Mouse (Mus musculus) limb, embryonic 13.5 days (tissue): ENCODE data around the gene A630023A22Rik. TPM values are rescaled to one million over a fixed set of nuclear protein-coding genes. Genes with fewer than 3 reads are reported as not detected.

Experiments used
- ATAC-seq: fragments of 200-750 bp; cut with Nextera tagmentation; 2 replicates; pipeline ENCODE4 v1.8.0; 2017; ENCODE audit warnings: low read depth, moderate number of reproducible peaks, moderate TSS enrichment; ENCODE audit not compliant: low FRiP score
- H3K27ac ChIP-seq: fragments of 300-500 bp; sonication (generic); 2 replicates; pipeline ENCODE4 v1.5.1; 2015; ENCODE audit warnings: inconsistent platforms, mild to moderate bottlenecking, moderate library complexity
- H3K27me3 ChIP-seq: fragments of 300-500 bp; sonication (generic); 2 replicates; pipeline ENCODE4 v1.6.1; 2015; ENCODE audit warnings: mild to moderate bottlenecking, inconsistent platforms
- H3K36me3 ChIP-seq: fragments of 300-500 bp; sonication (generic); 2 replicates; pipeline ENCODE4 v1.6.1; 2015; ENCODE audit warnings: inconsistent platforms, mild to moderate bottlenecking, moderate library complexity
- H3K4me1 ChIP-seq: fragments of 300-500 bp; sonication (generic); 2 replicates; pipeline ENCODE4 v1.6.1; 2015; ENCODE audit warnings: inconsistent platforms
- H3K4me2 ChIP-seq: fragments of 300-500 bp; sonication (generic); replicated peaks from 2 replicates; pipeline ENCODE4 v1.6.1; 2015; ENCODE audit warnings: inconsistent platforms, mild to moderate bottlenecking, moderate library complexity
- H3K4me3 ChIP-seq: fragments of 300-500 bp; sonication (generic); 2 replicates; pipeline ENCODE4 v1.5.1; 2015; ENCODE audit warnings: moderate library complexity, mild to moderate bottlenecking, inconsistent platforms
- H3K9ac ChIP-seq: fragments of 300-500 bp; sonication (generic); 2 replicates; pipeline ENCODE4 v1.6.1; 2015; ENCODE audit warnings: mild to moderate bottlenecking, inconsistent platforms
- H3K9me3 ChIP-seq: fragments of 300-500 bp; sonication (generic); 2 replicates; pipeline ENCODE4 v1.6.1; 2016; ENCODE audit warnings: inconsistent platforms
- WGBS: fragments of 180-500 bp; shearing (Covaris S2); methylation state at CpG from one replicate; pipeline ENCODE4 v1.1.7; 2015; 5-methylcytosine and 5-hydroxymethylcytosine counted together
- polyA plus RNA-seq: library from polyadenylated mRNA; unstranded; fragments of >200 nt; fragmentation: Nextera tagmentation; extraction: Ambion mirVana; gene quantifications from 2 replicates; pipeline ENCODE4 v1.2.1, GENCODE M21; 2015

The A630023A22Rik gene
- polyA plus RNA-seq, 1 experiment from 2014 or later, result 0.13 TPM

- no peaks in the 10 kb centered on the region for H3K4me1 ChIP-seq
- H3K9ac ChIP-seq, result no peak overlapping the region
- no peak for ATAC-seq
- no peaks in the 10 kb centered on the region for H3K36me3 ChIP-seq
- no peaks in the 10 kb centered on the region for H3K9me3 ChIP-seq
- H3K27me3 ChIP-seq, result no peaks in the 10 kb centered on the region
- 82% methylated on average over 4 of the region's 4 CpGs for WGBS
- no peak overlapping the region for H3K4me3 ChIP-seq
- H3K27ac ChIP-seq, result no peak overlapping the region
- H3K4me2 ChIP-seq, result no peak overlapping the region
These were observed 11.8 kb upstream of the A630023A22Rik start for GRCm38 (mm10) chr14:34114311-34114710.

GRCm38 (mm10) chr14:34107594-34107993, 5.0 kb upstream of the A630023A22Rik start:
- no peak overlapping the region for H3K4me3 ChIP-seq
- H3K4me1 ChIP-seq, result peaks cover 15% of the 10 kb centered on the region
- 81% methylated on average over 4 of the region's 4 CpGs for WGBS
- H3K36me3 ChIP-seq, result no peaks in the 10 kb centered on the region
- H3K27me3 ChIP-seq, result no peaks in the 10 kb centered on the region
- no peaks in the 10 kb centered on the region for H3K9me3 ChIP-seq
- ATAC-seq, result no peak
- no peak overlapping the region for H3K4me2 ChIP-seq
- H3K9ac ChIP-seq, result no peak overlapping the region
- no peak overlapping the region for H3K27ac ChIP-seq

GRCm38 (mm10) chr14:34106389-34107062, 4.0 kb upstream of the A630023A22Rik start:
- H3K27me3 ChIP-seq, result no peaks in the 10 kb centered on the region
- H3K36me3 ChIP-seq, result no peaks in the 10 kb centered on the region
- WGBS, result 64% methylated on average over 11 of the region's 12 CpGs
- no peak overlapping the region for H3K9ac ChIP-seq
- H3K4me1 ChIP-seq, result peaks cover 19% of the 10 kb centered on the region
- H3K4me3 ChIP-seq, result no peak overlapping the region
- ATAC-seq, result no peak
- H3K4me2 ChIP-seq, result no peak overlapping the region
- H3K27ac ChIP-seq, result no peak overlapping the region
- no peaks in the 10 kb centered on the region for H3K9me3 ChIP-seq

DNA sequence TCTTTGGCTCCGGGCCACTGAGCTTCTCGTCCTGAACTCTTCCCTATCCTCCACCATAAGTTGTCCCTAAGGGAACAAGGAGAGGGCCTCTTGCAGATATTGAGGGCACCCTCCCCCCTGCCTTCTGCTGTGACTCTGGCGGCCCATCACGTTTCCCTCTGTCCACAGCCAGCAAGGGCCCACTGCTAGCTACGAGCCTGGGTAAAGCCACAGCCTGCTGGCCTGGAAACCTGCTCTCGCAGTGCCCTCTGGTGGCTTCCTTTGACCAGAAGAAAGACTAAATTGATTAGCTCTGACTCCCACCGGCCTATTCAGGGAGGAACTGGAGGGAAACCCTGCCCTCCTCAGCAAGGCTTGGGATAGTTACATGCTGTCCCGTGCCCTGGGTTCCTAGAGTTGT, 2.3 kb upstream of the A630023A22Rik start:
- Histone ChIP-seq H3K27ac (no peak overlapping the region), H3K9me3 (no peaks in the 10 kb centered on the region), H3K27me3 (no peaks in the 10 kb centered on the region), H3K4me1 (peaks cover 19% of the 10 kb centered on the region), H3K4me3 (no peak overlapping the region), H3K9ac (no peak overlapping the region), H3K36me3 (no peaks in the 10 kb centered on the region), H3K4me2 (no peak overlapping the region)
- 20% methylated on average over 8 of the region's 8 CpGs for WGBS
- no peak for ATAC-seq

GRCm38 (mm10) chr14:34103855-34104254, 1.3 kb upstream of the A630023A22Rik start:
- peaks cover 19% of the 10 kb centered on the region for H3K4me1 ChIP-seq
- H3K9me3 ChIP-seq, result no peaks in the 10 kb centered on the region
- H3K9ac ChIP-seq, result no peak overlapping the region
- H3K27me3 ChIP-seq, result no peaks in the 10 kb centered on the region
- H3K4me3 ChIP-seq, result no peak overlapping the region
- no peak overlapping the region for H3K4me2 ChIP-seq
- no peak for ATAC-seq
- H3K27ac ChIP-seq, result no peak overlapping the region
- H3K36me3 ChIP-seq, result no peaks in the 10 kb centered on the region
- 65% methylated on average over 3 of the region's 3 CpGs for WGBS

DNA sequence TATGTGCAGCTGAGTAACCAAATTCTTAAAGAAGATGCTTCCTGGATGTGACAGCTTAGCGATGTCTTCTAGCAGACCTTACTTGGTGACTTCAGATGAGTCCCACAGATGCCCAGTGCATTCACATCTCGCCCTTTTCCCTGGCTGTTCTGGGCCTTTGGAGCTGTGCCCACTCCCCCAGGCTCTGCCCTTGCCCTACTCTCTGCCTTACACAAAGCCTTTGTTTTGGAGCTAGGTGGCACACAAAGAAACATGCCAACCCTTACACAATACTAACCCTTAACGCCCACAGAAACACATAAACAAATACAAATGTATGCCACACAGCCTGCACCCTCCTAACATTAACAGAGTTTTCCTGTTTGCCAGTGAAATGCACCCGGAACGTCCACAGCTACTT, 6.4 kb downstream of the A630023A22Rik start:
- no peak overlapping the region for H3K4me2 ChIP-seq
- H3K36me3 ChIP-seq, result no peaks in the 10 kb centered on the region
- ATAC-seq, result no peak
- H3K9ac ChIP-seq, result no peak overlapping the region
- no peak overlapping the region for H3K27ac ChIP-seq
- H3K4me3 ChIP-seq, result no peak overlapping the region
- WGBS, result 84% methylated on average over 5 of the region's 5 CpGs
- no peaks in the 10 kb centered on the region for H3K4me1 ChIP-seq
- H3K27me3 ChIP-seq, result no peaks in the 10 kb centered on the region
- no peaks in the 10 kb centered on the region for H3K9me3 ChIP-seq

- peaks cover 1% of the 10 kb centered on the region; the same call in 1 of the 2 replicates for H3K4me1 ChIP-seq
- H3K27ac ChIP-seq, result no peak overlapping the region
- H3K4me2 ChIP-seq, result no peak overlapping the region
- no peak overlapping the region for H3K4me3 ChIP-seq
- WGBS, result 79% methylated on average over 1 of the region's 1 CpGs
- no peaks in the 10 kb centered on the region for H3K9me3 ChIP-seq
- H3K36me3 ChIP-seq, result no peaks in the 10 kb centered on the region
- H3K9ac ChIP-seq, result no peak overlapping the region
- no peaks in the 10 kb centered on the region for H3K27me3 ChIP-seq
- ATAC-seq, result no peak
These were observed 9.7 kb downstream of the A630023A22Rik start for GRCm38 (mm10) chr14:34092856-34093255.

DNA sequence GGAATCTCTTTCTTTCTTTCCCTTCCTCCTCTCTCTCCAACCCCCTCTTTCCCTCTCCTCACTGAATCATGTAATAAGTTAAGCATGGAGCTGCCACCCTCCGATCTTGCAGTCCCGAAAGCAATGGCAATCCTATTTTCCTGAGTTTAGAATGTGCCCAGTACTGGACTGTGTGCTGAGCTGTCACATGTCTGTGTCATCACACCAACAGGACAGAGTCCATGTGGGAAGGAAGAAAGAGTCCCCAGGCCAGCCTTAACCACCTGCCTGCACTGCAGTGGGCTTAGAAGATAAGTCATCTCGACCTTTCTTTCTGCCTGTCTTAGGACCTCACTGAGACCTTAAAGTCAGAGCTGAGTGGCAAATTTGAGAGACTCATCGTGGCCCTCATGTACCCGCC, 11.1 kb downstream of the A630023A22Rik start:
- Histone ChIP-seq H3K4me3 (no peak overlapping the region), H3K9me3 (no peaks in the 10 kb centered on the region), H3K36me3 (no peaks in the 10 kb centered on the region), H3K4me2 (no peak overlapping the region), H3K4me1 (peaks cover 5% of the 10 kb centered on the region; the same call in 1 of the 2 replicates), H3K27me3 (no peaks in the 10 kb centered on the region), H3K27ac (no peak overlapping the region), H3K9ac (no peak overlapping the region)
- ATAC-seq, result no peak
- WGBS, result 83% methylated on average over 5 of the region's 5 CpGs

DNA sequence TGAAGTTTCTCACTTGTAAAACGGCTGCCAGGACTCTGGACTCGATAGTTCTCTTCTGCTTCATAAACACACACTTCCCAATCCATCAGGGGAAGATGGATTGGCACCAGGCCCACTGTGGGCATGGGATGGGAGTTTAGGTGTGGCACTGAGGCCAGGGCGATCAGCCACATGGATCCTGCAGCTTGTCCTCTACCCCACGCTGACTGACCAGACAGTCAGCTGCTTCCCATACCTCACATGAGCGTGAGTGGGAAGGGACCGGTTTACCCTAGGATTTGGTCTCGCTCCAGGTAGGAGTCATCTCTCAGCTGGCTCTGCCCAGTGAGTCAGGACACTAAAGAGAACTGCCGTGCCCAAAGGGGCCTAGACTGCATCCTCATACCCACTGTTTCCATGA, 12.8 kb downstream of the A630023A22Rik start:
- no peak for ATAC-seq
- no peak overlapping the region for H3K9ac ChIP-seq
- peaks cover 10% of the 10 kb centered on the region; the same call in 1 of the 2 replicates for H3K4me1 ChIP-seq
- WGBS, result 84% methylated on average over 8 of the region's 8 CpGs
- no peak overlapping the region for H3K4me2 ChIP-seq
- no peaks in the 10 kb centered on the region for H3K9me3 ChIP-seq
- H3K4me3 ChIP-seq, result no peak overlapping the region
- no peaks in the 10 kb centered on the region for H3K36me3 ChIP-seq
- no peaks in the 10 kb centered on the region for H3K27me3 ChIP-seq
- H3K27ac ChIP-seq, result no peak overlapping the region

- ATAC-seq, result no peak
- no peak overlapping the region for H3K9ac ChIP-seq
- no peaks in the 10 kb centered on the region for H3K9me3 ChIP-seq
- peaks cover 10% of the 10 kb centered on the region; the same call in 1 of the 2 replicates for H3K4me1 ChIP-seq
- H3K36me3 ChIP-seq, result no peaks in the 10 kb centered on the region
- H3K27me3 ChIP-seq, result no peaks in the 10 kb centered on the region
- H3K4me2 ChIP-seq, result no peak overlapping the region
- no peak overlapping the region for H3K27ac ChIP-seq
- 53% methylated on average over 2 of the region's 2 CpGs for WGBS
- H3K4me3 ChIP-seq, result no peak overlapping the region
These were observed 14.6 kb downstream of the A630023A22Rik start for GRCm38 (mm10) chr14:34087856-34088398.

- 64% methylated on average over 4 of the region's 4 CpGs for WGBS
- Histone ChIP-seq H3K4me1 (peaks cover 10% of the 10 kb centered on the region; the same call in 1 of the 2 replicates), H3K27me3 (no peaks in the 10 kb centered on the region), H3K9ac (no peak overlapping the region), H3K4me3 (no peak overlapping the region), H3K36me3 (no peaks in the 10 kb centered on the region), H3K9me3 (no peaks in the 10 kb centered on the region), H3K27ac (no peak overlapping the region), H3K4me2 (no peak overlapping the region)
- ATAC-seq, result no peak
These were observed 15.7 kb downstream of the A630023A22Rik start for GRCm38 (mm10) chr14:34086806-34087205.

GRCm38 (mm10) chr14:34085731-34086130, 16.8 kb downstream of the A630023A22Rik start, which contains the start of gene Anxa8:
Gene Anxa8, plus strand, starts transcription at chr14:34085981.
- H3K27ac ChIP-seq, result no peak within 1 kb of the TSS
- peaks cover 2% of the 10 kb centered on the region; the same call in 1 of the 2 replicates for H3K27me3 ChIP-seq
- no peak within 1 kb of the TSS for H3K9ac ChIP-seq
- no peak within 1 kb of the TSS for H3K4me3 ChIP-seq
- H3K9me3 ChIP-seq, result no peaks in the 10 kb centered on the region
- no peak within 1 kb of the TSS for H3K4me2 ChIP-seq
- WGBS, result 56% methylated on average over 4 of the region's 4 CpGs
- H3K4me1 ChIP-seq, result peaks cover 10% of the 10 kb centered on the region; the same call in 1 of the 2 replicates
- 0 out of 2 replicates have a peak, but pooled peaks have one; percentile 36 for ATAC-seq
- H3K36me3 ChIP-seq, result no peaks in the 10 kb centered on the region
